Mouse (Mus musculus) forebrain, embryonic 10.5 days (tissue): ENCODE data around the gene Gm17359. TPM values are rescaled to one million over a fixed set of nuclear protein-coding genes. Genes with fewer than 3 reads are reported as not detected.

Experiments
- DNase-seq: peaks from one replicate; pipeline ENCODE4 v3.0.0-alpha.2; 2017; ENCODE audit warnings: low spot score; ENCODE audit errors: extremely low spot score
- H3K27ac ChIP-seq: fragments of 300-500 bp; sonication (generic); 2 replicates; pipeline ENCODE4 v1.5.1; 2016; ENCODE audit warnings: mild to moderate bottlenecking
- H3K27me3 ChIP-seq: fragments of 300-500 bp; sonication (generic); 2 replicates; pipeline ENCODE4 v1.6.1; 2016; ENCODE audit warnings: mild to moderate bottlenecking; ENCODE audit not compliant: poor library complexity, severe bottlenecking
- H3K36me3 ChIP-seq: fragments of 300-500 bp; sonication (generic); replicated peaks from 2 replicates; pipeline ENCODE4 v1.6.1; 2016; ENCODE audit warnings: mild to moderate bottlenecking, moderate library complexity
- H3K4me1 ChIP-seq: fragments of 300-500 bp; sonication (generic); 2 replicates; pipeline ENCODE4 v1.6.1; 2016
- H3K4me3 ChIP-seq: fragments of 300-500 bp; sonication (generic); 2 replicates; pipeline ENCODE4 v1.5.1; 2016; ENCODE audit warnings: mild to moderate bottlenecking, moderate library complexity
- H3K9me3 ChIP-seq: fragments of 300-500 bp; sonication (generic); 2 replicates; pipeline ENCODE4 v1.6.1; 2016; ENCODE audit warnings: mild to moderate bottlenecking, moderate library complexity
- WGBS: fragments of 180-500 bp; shearing (Covaris S2); methylation state at CpG from one replicate; pipeline ENCODE4 v1.1.7; 2016; 5-methylcytosine and 5-hydroxymethylcytosine counted together
- polyA plus RNA-seq: library from polyadenylated mRNA; unstranded; fragments of >200 nt; fragmentation: Nextera tagmentation; extraction: Ambion mirVana; gene quantifications from 2 replicates; pipeline ENCODE4 v1.2.1, GENCODE M21; 2016

Gm17359 gene
- polyA plus RNA-seq = not detected in 2 replicates

GRCm38 (mm10) chr3:79336044-79336766 lies at the start of gene Gm17359:
TSS of gene Gm17359 (plus strand) at chr3:79336661.
- Histone ChIP-seq H3K27me3 (no peaks in the 10 kb centered on the region), H3K9me3 (no peaks in the 10 kb centered on the region), H3K4me3 (no peak within 1 kb of the TSS), H3K27ac (no peak within 1 kb of the TSS), H3K36me3 (no peaks in the 10 kb centered on the region), H3K4me1 (no peaks in the 10 kb centered on the region)
- WGBS = 70% methylated on average over 8 of the region's 8 CpGs
- no peak for DNase-seq

GRCm38 (mm10) chr3:79287108-79287576 lies 49.3 kb upstream of the Gm17359 start:
- Histone ChIP-seq H3K4me1 (peaks cover 48% of the 10 kb centered on the region), H3K27me3 (peaks cover 26% of the 10 kb centered on the region), H3K36me3 (no peaks in the 10 kb centered on the region), H3K4me3 (peak overlapping the region; percentile 94), H3K27ac (peak overlapping the region; percentile 96), H3K9me3 (no peaks in the 10 kb centered on the region)
- under 1% methylated on average over 46 of the region's 60 CpGs for WGBS
- peak; percentile 92 for DNase-seq

- no peak for DNase-seq
- Histone ChIP-seq H3K4me3 (peak overlapping the region; percentile 94), H3K4me1 (peaks cover 40% of the 10 kb centered on the region), H3K27ac (peak overlapping the region; percentile 96), H3K27me3 (peaks cover 26% of the 10 kb centered on the region), H3K36me3 (no peaks in the 10 kb centered on the region), H3K9me3 (no peaks in the 10 kb centered on the region)
- 18% methylated on average over 17 of the region's 17 CpGs for WGBS
Measured at GRCm38 (mm10) chr3:79287699-79288458, 48.6 kb upstream of the Gm17359 start.

DNA sequence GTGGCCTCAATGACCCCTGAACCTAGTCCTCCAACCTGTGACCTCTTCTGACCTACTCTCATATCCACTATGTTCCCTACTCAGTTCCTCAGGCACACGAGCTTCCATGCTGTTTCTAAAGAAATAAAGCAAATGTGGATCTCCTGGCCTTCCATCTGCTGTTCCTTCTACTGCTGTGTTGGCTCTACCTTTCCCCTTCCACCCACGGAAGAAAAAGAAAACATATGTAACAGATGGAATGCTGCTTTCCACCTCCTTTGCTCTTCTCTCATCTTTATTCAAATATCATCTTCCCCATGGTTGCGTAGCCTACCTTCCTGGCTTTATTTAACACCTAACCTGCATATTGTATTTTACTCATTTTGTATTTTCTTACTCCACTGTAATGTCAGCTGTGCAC lies 47.4 kb upstream of the Gm17359 start:
- Histone ChIP-seq H3K9me3 (no peaks in the 10 kb centered on the region), H3K27ac (no peak overlapping the region), H3K4me3 (no peak overlapping the region), H3K36me3 (no peaks in the 10 kb centered on the region), H3K27me3 (peaks cover 26% of the 10 kb centered on the region), H3K4me1 (peaks cover 29% of the 10 kb centered on the region)
- 73% methylated on average over 3 of the region's 3 CpGs for WGBS
- DNase-seq = no peak

DNA sequence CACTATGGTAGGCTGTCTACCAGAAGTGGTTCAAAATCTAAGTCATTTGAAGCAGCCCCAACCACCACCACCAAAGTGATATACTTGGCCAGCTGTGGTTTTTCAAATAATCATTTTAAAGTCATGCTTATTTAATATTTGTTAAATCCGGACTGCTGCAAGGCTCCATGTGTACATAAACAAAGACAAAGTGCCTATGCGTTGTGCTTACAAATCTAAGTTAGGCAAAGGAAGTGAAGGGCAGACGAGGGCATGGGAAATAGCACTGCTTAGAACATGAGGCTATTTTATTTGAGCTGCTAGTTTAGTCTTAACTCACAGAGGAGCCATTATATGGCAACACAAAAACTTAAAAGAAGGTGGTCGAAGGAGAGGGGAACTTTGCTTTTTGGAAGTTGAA lies 43.4 kb upstream of the Gm17359 start:
- Histone ChIP-seq H3K4me3 (no peak overlapping the region), H3K27me3 (peaks cover 22% of the 10 kb centered on the region), H3K36me3 (no peaks in the 10 kb centered on the region), H3K27ac (no peak overlapping the region), H3K9me3 (no peaks in the 10 kb centered on the region), H3K4me1 (peaks cover 1% of the 10 kb centered on the region)
- DNase-seq = no peak
- WGBS = 71% methylated on average over 4 of the region's 4 CpGs

DNA sequence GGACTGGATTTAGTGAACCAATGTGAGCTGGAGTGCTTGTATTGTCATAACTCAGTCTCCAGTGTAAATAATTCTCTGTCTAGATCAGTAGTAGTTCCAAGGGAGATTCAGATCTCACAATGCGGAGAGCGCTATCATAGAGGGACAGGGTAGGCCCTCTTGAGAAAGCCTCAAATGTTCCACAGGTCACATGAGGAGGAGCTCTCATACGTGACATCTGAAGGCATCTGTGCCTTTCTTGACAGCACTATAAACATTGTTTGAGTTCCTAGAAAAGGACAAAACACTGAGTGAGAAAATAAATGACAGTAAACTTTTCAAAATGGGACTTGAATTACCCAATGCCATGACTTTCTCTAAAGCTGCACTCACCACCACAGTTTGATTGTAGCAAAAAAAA lies 41.8 kb upstream of the Gm17359 start:
- Histone ChIP-seq H3K27me3 (peaks cover 5% of the 10 kb centered on the region), H3K4me3 (no peak overlapping the region), H3K4me1 (no peaks in the 10 kb centered on the region), H3K9me3 (no peaks in the 10 kb centered on the region), H3K36me3 (no peaks in the 10 kb centered on the region), H3K27ac (no peak overlapping the region)
- 89% methylated on average over 3 of the region's 3 CpGs for WGBS
- no peak for DNase-seq

- Histone ChIP-seq H3K4me1 (no peaks in the 10 kb centered on the region), H3K27ac (no peak overlapping the region), H3K9me3 (no peaks in the 10 kb centered on the region), H3K36me3 (no peaks in the 10 kb centered on the region), H3K4me3 (no peak overlapping the region), H3K27me3 (no peaks in the 10 kb centered on the region; the same call in 1 of the 2 replicates)
- 73% methylated on average over 5 of the region's 5 CpGs for WGBS
- DNase-seq = no peak
Measured at GRCm38 (mm10) chr3:79296049-79296448, 40.4 kb upstream of the Gm17359 start.

DNA sequence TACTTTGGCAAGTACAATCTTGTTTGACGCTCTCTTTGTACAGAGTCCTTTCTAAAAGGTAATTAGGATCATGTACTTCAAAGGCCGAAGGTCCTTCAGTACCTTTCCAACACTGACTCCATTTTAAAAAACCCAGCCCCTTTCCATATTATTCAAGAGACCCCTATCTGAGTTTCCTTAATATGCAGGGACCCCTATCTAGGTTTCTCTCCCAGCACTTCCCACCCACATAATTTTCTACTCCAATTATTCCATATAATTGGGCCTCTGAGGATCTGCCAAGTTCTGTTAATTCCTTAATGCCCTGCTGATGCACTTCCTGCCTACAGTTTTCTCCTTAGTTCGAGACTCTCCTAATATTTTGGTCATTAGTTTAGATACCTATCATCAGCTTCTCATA lies 39.9 kb upstream of the Gm17359 start:
- H3K4me3 ChIP-seq = no peak overlapping the region
- H3K27me3 ChIP-seq = no peaks in the 10 kb centered on the region; the same call in 1 of the 2 replicates
- 85% methylated on average over 3 of the region's 3 CpGs for WGBS
- no peaks in the 10 kb centered on the region for H3K36me3 ChIP-seq
- H3K27ac ChIP-seq = no peak overlapping the region
- H3K4me1 ChIP-seq = no peaks in the 10 kb centered on the region
- no peaks in the 10 kb centered on the region for H3K9me3 ChIP-seq
- no peak for DNase-seq

- no peak overlapping the region for H3K4me3 ChIP-seq
- H3K27ac ChIP-seq = no peak overlapping the region
- no peaks in the 10 kb centered on the region for H3K9me3 ChIP-seq
- H3K36me3 ChIP-seq = no peaks in the 10 kb centered on the region
- H3K27me3 ChIP-seq = no peaks in the 10 kb centered on the region
- H3K4me1 ChIP-seq = no peaks in the 10 kb centered on the region
- 91% methylated on average over 4 of the region's 4 CpGs for WGBS
- no peak for DNase-seq
Measured at GRCm38 (mm10) chr3:79297281-79297680, 39.2 kb upstream of the Gm17359 start.

- H3K27me3 ChIP-seq = no peaks in the 10 kb centered on the region
- no peaks in the 10 kb centered on the region for H3K36me3 ChIP-seq
- WGBS = 91% methylated on average over 15 of the region's 15 CpGs
- no peaks in the 10 kb centered on the region for H3K9me3 ChIP-seq
- H3K4me1 ChIP-seq = no peaks in the 10 kb centered on the region
- DNase-seq = no peak
- no peak overlapping the region for H3K27ac ChIP-seq
- H3K4me3 ChIP-seq = no peak overlapping the region
Measured at GRCm38 (mm10) chr3:79299401-79299800, 37.1 kb upstream of the Gm17359 start.

- Histone ChIP-seq H3K9me3 (no peaks in the 10 kb centered on the region), H3K36me3 (no peaks in the 10 kb centered on the region), H3K27ac (no peak overlapping the region), H3K4me3 (no peak overlapping the region), H3K4me1 (peaks cover 3% of the 10 kb centered on the region; the same call in 1 of the 2 replicates), H3K27me3 (no peaks in the 10 kb centered on the region)
- 87% methylated on average over 4 of the region's 4 CpGs for WGBS
- no peak for DNase-seq
Measured at GRCm38 (mm10) chr3:79308605-79309004, 27.9 kb upstream of the Gm17359 start.

GRCm38 (mm10) chr3:79310184-79310583 lies 26.3 kb upstream of the Gm17359 start:
- no peak for DNase-seq
- no peak overlapping the region for H3K4me3 ChIP-seq
- H3K9me3 ChIP-seq = no peaks in the 10 kb centered on the region
- WGBS = 90% methylated on average over 7 of the region's 7 CpGs
- no peaks in the 10 kb centered on the region for H3K27me3 ChIP-seq
- peaks cover 14% of the 10 kb centered on the region for H3K4me1 ChIP-seq
- no peaks in the 10 kb centered on the region for H3K36me3 ChIP-seq
- no peak overlapping the region for H3K27ac ChIP-seq

GRCm38 (mm10) chr3:79311895-79312294 lies 24.6 kb upstream of the Gm17359 start:
- no peak overlapping the region for H3K27ac ChIP-seq
- no peak for DNase-seq
- H3K4me3 ChIP-seq = no peak overlapping the region
- H3K27me3 ChIP-seq = no peaks in the 10 kb centered on the region
- no peaks in the 10 kb centered on the region for H3K36me3 ChIP-seq
- peaks cover 14% of the 10 kb centered on the region for H3K4me1 ChIP-seq
- H3K9me3 ChIP-seq = no peaks in the 10 kb centered on the region
